Mouse (Mus musculus) kidney, postnatal 25 days (tissue): ENCODE results near the gene Pfn3.
A peak's percentile ranks its signal among the peaks of the same experiment; 100 is the strongest.

Source experiments
- DNase-seq, 2 experiments: peaks; one replicate each; pipeline ENCODE4 v3.0.0; 2021; ENCODE audit warnings: mixed read lengths in 2 of 2

Gene Pfn3

GRCm38 (mm10) chr13:55429226-55429888 is 14.3 kb upstream of the Pfn3 start:
- peak; percentile 76 to 89 for DNase-seq

GRCm38 (mm10) chr13:55426613-55427012 is 11.6 kb upstream of the Pfn3 start, which contains the start of gene F12:
TSS of gene F12 (minus strand) at chr13:55426793.
- no peak for DNase-seq

- DNase-seq = peak; percentile 74 to 80
Observed at GRCm38 (mm10) chr13:55420933-55421800, 6.1 kb upstream of the Pfn3 start.

GRCm38 (mm10) chr13:55420018-55420932 is 5.2 kb upstream of the Pfn3 start:
- DNase-seq = peak in 1 of 2 experiments; percentile 2

GRCm38 (mm10) chr13:55419142-55419541 is 4.1 kb upstream of the Pfn3 start:
- DNase-seq = peak in 1 of 2 experiments; percentile 41

- peak; percentile 89 to 92 for DNase-seq
Observed at GRCm38 (mm10) chr13:55418004-55418403, 3.0 kb upstream of the Pfn3 start.

GRCm38 (mm10) chr13:55413333-55413732 is 1.7 kb downstream of the Pfn3 start:
- peak in 1 of 2 experiments; percentile 69 for DNase-seq

- peak in 1 of 2 experiments; percentile 55 for DNase-seq
Observed at GRCm38 (mm10) chr13:55412643-55413307, 2.3 kb downstream of the Pfn3 start.

GRCm38 (mm10) chr13:55411826-55412225 is 3.2 kb downstream of the Pfn3 start:
- DNase-seq = peak; percentile 51 to 68

- DNase-seq = peak; percentile 46 to 67
Observed at GRCm38 (mm10) chr13:55408546-55409120, 6.4 kb downstream of the Pfn3 start.

- peak; percentile 29 to 64 for DNase-seq
Observed at GRCm38 (mm10) chr13:55407341-55407740, 7.7 kb downstream of the Pfn3 start.

- no peak for DNase-seq
Observed at GRCm38 (mm10) chr13:55405783-55406390, 9.1 kb downstream of the Pfn3 start.

GRCm38 (mm10) chr13:55404853-55405782 is 9.9 kb downstream of the Pfn3 start:
- DNase-seq = peak; percentile 72 to 78

- DNase-seq = no peak
Observed at GRCm38 (mm10) chr13:55403935-55404852, 10.8 kb downstream of the Pfn3 start.

- DNase-seq = no peak
Observed at GRCm38 (mm10) chr13:55403266-55403665, 11.8 kb downstream of the Pfn3 start.

- DNase-seq = no peak
Observed at GRCm38 (mm10) chr13:55400039-55400346, 15.0 kb downstream of the Pfn3 start.

GRCm38 (mm10) chr13:55399300-55400038 is 15.6 kb downstream of the Pfn3 start:
- peak; percentile 71 to 82 for DNase-seq

- DNase-seq = no peak
Observed at GRCm38 (mm10) chr13:55398088-55398487, 16.9 kb downstream of the Pfn3 start, which contains the start of gene Slc34a1. TSS of gene Slc34a1 (plus strand) at chr13:55398187.
